Mouse (Mus musculus): ENCODE data around the gene Tmem108. TPM values are rescaled to one million over a fixed set of nuclear protein-coding genes. Genes with fewer than 3 reads are reported as not detected.

Tmem108 gene
- polyA plus RNA-seq, 1 experiment = 0.01 TPM

- H3K36me3 ChIP-seq (ENCODE audit: control insufficient read depth, insufficient read depth) = no peaks in the 10 kb centered on the region
- H3K4me3 ChIP-seq (ENCODE audit: insufficient read depth, poor library complexity, severe bottlenecking) = no peak overlapping the region
- H3K79me3 ChIP-seq (ENCODE audit: low read depth) = no peaks in the 10 kb centered on the region
- H3ac ChIP-seq (ENCODE audit: control insufficient read depth, insufficient read length, low read depth) = no peak overlapping the region
- H3K27me3 ChIP-seq (ENCODE audit: control insufficient read depth, insufficient read depth, insufficient read length) = no peaks in the 10 kb centered on the region
- no peaks in the 10 kb centered on the region for H3K79me2 ChIP-seq (ENCODE audit: control insufficient read depth, insufficient read depth)
- TF ChIP-seq CTCF (IDR thresholded peaks at IDR 0.05; ENCODE audit: control insufficient read depth, insufficient read depth, insufficient read length) (no peak), CEBPB (IDR thresholded peaks at IDR 0.05; ENCODE audit: low read depth) (no peak), MYOG (IDR thresholded peaks at IDR 0.05; ENCODE audit: control insufficient read depth, extremely low read depth, insufficient read length) (no peak), MYOD1 (IDR thresholded peaks at IDR 0.05; ENCODE audit: control insufficient read depth, insufficient read length, low read depth) (no peak), USF1 (IDR thresholded peaks at IDR 0.05; ENCODE audit: low read depth) (no peak), MAX (IDR thresholded peaks at IDR 0.05) (no peak), FOSL1 (IDR thresholded peaks at IDR 0.05; ENCODE audit: insufficient read depth, low read length, poor library complexity, severe bottlenecking) (no peak)
Measured at GRCm38 (mm10) chr9:103642300-103642699, 119.3 kb downstream of the Tmem108 start.

- Histone ChIP-seq H3K79me2 (ENCODE audit: control insufficient read depth, insufficient read depth) (no peaks in the 10 kb centered on the region), H3K79me3 (ENCODE audit: low read depth) (no peaks in the 10 kb centered on the region), H3ac (ENCODE audit: control insufficient read depth, insufficient read length, low read depth) (no peak overlapping the region), H3K36me3 (ENCODE audit: control insufficient read depth, insufficient read depth) (no peaks in the 10 kb centered on the region), H3K4me3 (ENCODE audit: insufficient read depth, poor library complexity, severe bottlenecking) (no peak overlapping the region), H3K27me3 (ENCODE audit: control insufficient read depth, insufficient read depth, insufficient read length) (no peaks in the 10 kb centered on the region)
- no peak for TF ChIP-seq CEBPB (IDR thresholded peaks at IDR 0.05; ENCODE audit: low read depth)
- TF ChIP-seq FOSL1 (IDR thresholded peaks at IDR 0.05; ENCODE audit: insufficient read depth, low read length, poor library complexity, severe bottlenecking) = no peak
- no peak for TF ChIP-seq MYOG (IDR thresholded peaks at IDR 0.05; ENCODE audit: control insufficient read depth, extremely low read depth, insufficient read length)
- no peak for TF ChIP-seq MYOD1 (IDR thresholded peaks at IDR 0.05; ENCODE audit: control insufficient read depth, insufficient read length, low read depth)
- TF ChIP-seq USF1 (IDR thresholded peaks at IDR 0.05; ENCODE audit: low read depth) = no peak
- TF ChIP-seq CTCF (IDR thresholded peaks at IDR 0.05; ENCODE audit: control insufficient read depth, insufficient read depth, insufficient read length) = no peak
- TF ChIP-seq MAX (IDR thresholded peaks at IDR 0.05) = no peak
Measured at GRCm38 (mm10) chr9:103641340-103641739, 120.3 kb downstream of the Tmem108 start.

DNA sequence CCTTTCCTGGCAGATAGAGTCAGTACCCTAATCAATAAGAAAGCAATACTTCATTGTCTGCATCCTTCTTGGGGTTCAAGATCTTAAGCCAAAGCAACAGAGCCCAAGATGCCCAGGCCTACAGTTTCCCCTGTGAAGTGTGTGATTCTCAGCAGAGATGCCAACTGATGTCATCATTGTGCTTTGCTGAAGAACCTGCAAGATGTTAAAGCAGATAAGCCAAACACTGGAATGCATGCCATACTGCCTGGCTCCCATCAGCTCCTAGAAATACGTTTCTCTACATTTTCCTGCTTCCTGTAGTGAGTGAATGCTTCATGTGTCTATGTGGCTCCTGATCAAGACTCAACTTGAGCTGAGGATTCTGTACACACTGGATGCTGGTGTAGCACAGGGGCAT lies 122.2 kb downstream of the Tmem108 start:
- TF ChIP-seq MAX (IDR thresholded peaks at IDR 0.05) (no peak), CEBPB (IDR thresholded peaks at IDR 0.05; ENCODE audit: low read depth) (no peak), FOSL1 (IDR thresholded peaks at IDR 0.05; ENCODE audit: insufficient read depth, low read length, poor library complexity, severe bottlenecking) (no peak), CTCF (IDR thresholded peaks at IDR 0.05; ENCODE audit: control insufficient read depth, insufficient read depth, insufficient read length) (no peak), MYOG (IDR thresholded peaks at IDR 0.05; ENCODE audit: control insufficient read depth, extremely low read depth, insufficient read length) (no peak), MYOD1 (IDR thresholded peaks at IDR 0.05; ENCODE audit: control insufficient read depth, insufficient read length, low read depth) (no peak), USF1 (IDR thresholded peaks at IDR 0.05; ENCODE audit: low read depth) (no peak)
- Histone ChIP-seq H3K36me3 (ENCODE audit: control insufficient read depth, insufficient read depth) (no peaks in the 10 kb centered on the region), H3K79me3 (ENCODE audit: low read depth) (no peaks in the 10 kb centered on the region), H3ac (ENCODE audit: control insufficient read depth, insufficient read length, low read depth) (no peak overlapping the region), H3K79me2 (ENCODE audit: control insufficient read depth, insufficient read depth) (no peaks in the 10 kb centered on the region), H3K27me3 (ENCODE audit: control insufficient read depth, insufficient read depth, insufficient read length) (no peaks in the 10 kb centered on the region), H3K4me3 (ENCODE audit: insufficient read depth, poor library complexity, severe bottlenecking) (no peak overlapping the region)

GRCm38 (mm10) chr9:103637451-103637850 lies 124.2 kb downstream of the Tmem108 start:
- Histone ChIP-seq H3K4me3 (ENCODE audit: insufficient read depth, poor library complexity, severe bottlenecking) (no peak overlapping the region), H3ac (ENCODE audit: control insufficient read depth, insufficient read length, low read depth) (no peak overlapping the region), H3K27me3 (ENCODE audit: control insufficient read depth, insufficient read depth, insufficient read length) (no peaks in the 10 kb centered on the region), H3K79me2 (ENCODE audit: control insufficient read depth, insufficient read depth) (no peaks in the 10 kb centered on the region), H3K79me3 (ENCODE audit: low read depth) (no peaks in the 10 kb centered on the region), H3K36me3 (ENCODE audit: control insufficient read depth, insufficient read depth) (no peaks in the 10 kb centered on the region)
- TF ChIP-seq USF1 (IDR thresholded peaks at IDR 0.05; ENCODE audit: low read depth) = no peak
- TF ChIP-seq MYOG (IDR thresholded peaks at IDR 0.05; ENCODE audit: control insufficient read depth, extremely low read depth, insufficient read length) = no peak
- TF ChIP-seq MYOD1 (IDR thresholded peaks at IDR 0.05; ENCODE audit: control insufficient read depth, insufficient read length, low read depth) = no peak

- H3K79me3 ChIP-seq (ENCODE audit: low read depth) = no peaks in the 10 kb centered on the region
- no peaks in the 10 kb centered on the region for H3K27me3 ChIP-seq (ENCODE audit: control insufficient read depth, insufficient read depth, insufficient read length)
- no peak for TF ChIP-seq USF1 (IDR thresholded peaks at IDR 0.05; ENCODE audit: low read depth)
- TF ChIP-seq CEBPB (IDR thresholded peaks at IDR 0.05; ENCODE audit: low read depth) = no peak
- TF ChIP-seq CTCF (IDR thresholded peaks at IDR 0.05; ENCODE audit: control insufficient read depth, insufficient read depth, insufficient read length) = no peak
- no peak for TF ChIP-seq FOSL1 (IDR thresholded peaks at IDR 0.05; ENCODE audit: insufficient read depth, low read length, poor library complexity, severe bottlenecking)
- TF ChIP-seq MAX (IDR thresholded peaks at IDR 0.05) = no peak
- TF ChIP-seq MYOD1 (IDR thresholded peaks at IDR 0.05; ENCODE audit: control insufficient read depth, insufficient read length, low read depth) = no peak
- TF ChIP-seq MYOG (IDR thresholded peaks at IDR 0.05; ENCODE audit: control insufficient read depth, extremely low read depth, insufficient read length) = no peak
- no peaks in the 10 kb centered on the region for H3K79me2 ChIP-seq (ENCODE audit: control insufficient read depth, insufficient read depth)
- no peak overlapping the region for H3K4me3 ChIP-seq (ENCODE audit: insufficient read depth, poor library complexity, severe bottlenecking)
- H3K36me3 ChIP-seq (ENCODE audit: control insufficient read depth, insufficient read depth) = no peaks in the 10 kb centered on the region
- no peak overlapping the region for H3ac ChIP-seq (ENCODE audit: control insufficient read depth, insufficient read length, low read depth)
Measured at GRCm38 (mm10) chr9:103636847-103637246, 124.8 kb downstream of the Tmem108 start.

- H3K36me3 ChIP-seq (ENCODE audit: control insufficient read depth, insufficient read depth) = no peaks in the 10 kb centered on the region
- H3ac ChIP-seq (ENCODE audit: control insufficient read depth, insufficient read length, low read depth) = no peak overlapping the region
- H3K79me3 ChIP-seq (ENCODE audit: low read depth) = no peaks in the 10 kb centered on the region
- no peaks in the 10 kb centered on the region for H3K27me3 ChIP-seq (ENCODE audit: control insufficient read depth, insufficient read depth, insufficient read length)
- no peak for TF ChIP-seq USF1 (IDR thresholded peaks at IDR 0.05; ENCODE audit: low read depth)
- no peak for TF ChIP-seq MAX (IDR thresholded peaks at IDR 0.05)
- no peak for TF ChIP-seq FOSL1 (IDR thresholded peaks at IDR 0.05; ENCODE audit: insufficient read depth, low read length, poor library complexity, severe bottlenecking)
- no peak for TF ChIP-seq MYOD1 (IDR thresholded peaks at IDR 0.05; ENCODE audit: control insufficient read depth, insufficient read length, low read depth)
- TF ChIP-seq MYOG (IDR thresholded peaks at IDR 0.05; ENCODE audit: control insufficient read depth, extremely low read depth, insufficient read length) = no peak
- TF ChIP-seq CTCF (IDR thresholded peaks at IDR 0.05; ENCODE audit: control insufficient read depth, insufficient read depth, insufficient read length) = no peak
- no peaks in the 10 kb centered on the region for H3K79me2 ChIP-seq (ENCODE audit: control insufficient read depth, insufficient read depth)
- no peak overlapping the region for H3K4me3 ChIP-seq (ENCODE audit: insufficient read depth, poor library complexity, severe bottlenecking)
Measured at GRCm38 (mm10) chr9:103628861-103629469, 132.7 kb downstream of the Tmem108 start.

Measured in C2C12 (cell line).